Mouse (Mus musculus): ENCODE results near the gene Rhbdf2. TPM values are rescaled to one million over a fixed set of nuclear protein-coding genes. Genes with fewer than 3 reads are reported as not detected.

Rhbdf2 gene
- polyA plus RNA-seq, 1 experiment from 2014 or later = 10.8 TPM

DNA sequence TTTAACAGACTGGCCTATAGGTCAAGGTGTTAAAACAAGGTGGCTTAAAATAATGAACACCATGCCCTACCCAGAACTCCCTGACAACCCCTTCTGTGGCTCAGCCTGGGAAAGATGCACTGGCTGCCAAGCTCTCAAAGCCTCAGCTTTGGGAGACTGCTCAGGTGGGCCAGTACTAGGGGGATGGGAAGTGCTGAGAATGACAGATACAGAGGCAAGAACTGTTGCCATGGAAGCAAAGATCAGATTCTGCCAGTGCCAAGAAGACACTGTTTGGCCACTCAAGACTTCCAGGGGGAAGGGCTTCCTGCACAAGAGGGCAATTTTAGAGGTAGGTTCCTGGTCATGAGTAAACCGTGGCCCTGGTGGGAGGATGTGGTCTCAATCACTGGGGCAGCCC lies 71.2 kb downstream of the Rhbdf2 start:
- H3K27me3 ChIP-seq (replicated peaks; ENCODE audit: control insufficient read depth, insufficient read depth, low read length) = no peaks in the 10 kb centered on the region
- H3K4me1 ChIP-seq (ENCODE audit: control insufficient read depth, insufficient read depth, low read length) = peaks cover 12% of the 10 kb centered on the region
- no peak overlapping the region for H3K9ac ChIP-seq (ENCODE audit: low read depth, low read length)
- H3K36me3 ChIP-seq (ENCODE audit: control insufficient read depth, insufficient read depth, low read length) = no peaks in the 10 kb centered on the region
- H3K4me3 ChIP-seq (ENCODE audit: low read length) = no peak overlapping the region
- WGBS = 26% methylated on average over 1 of the region's 1 CpGs
- no peak overlapping the region for H3K27ac ChIP-seq (ENCODE audit: low read length)
- H3K4me2 ChIP-seq (ENCODE audit: low read depth, low read length) = no peak overlapping the region
- no peaks in the 10 kb centered on the region for H3K9me3 ChIP-seq (ENCODE audit: control insufficient read depth, low read length)
- ATAC-seq = no peak

DNA sequence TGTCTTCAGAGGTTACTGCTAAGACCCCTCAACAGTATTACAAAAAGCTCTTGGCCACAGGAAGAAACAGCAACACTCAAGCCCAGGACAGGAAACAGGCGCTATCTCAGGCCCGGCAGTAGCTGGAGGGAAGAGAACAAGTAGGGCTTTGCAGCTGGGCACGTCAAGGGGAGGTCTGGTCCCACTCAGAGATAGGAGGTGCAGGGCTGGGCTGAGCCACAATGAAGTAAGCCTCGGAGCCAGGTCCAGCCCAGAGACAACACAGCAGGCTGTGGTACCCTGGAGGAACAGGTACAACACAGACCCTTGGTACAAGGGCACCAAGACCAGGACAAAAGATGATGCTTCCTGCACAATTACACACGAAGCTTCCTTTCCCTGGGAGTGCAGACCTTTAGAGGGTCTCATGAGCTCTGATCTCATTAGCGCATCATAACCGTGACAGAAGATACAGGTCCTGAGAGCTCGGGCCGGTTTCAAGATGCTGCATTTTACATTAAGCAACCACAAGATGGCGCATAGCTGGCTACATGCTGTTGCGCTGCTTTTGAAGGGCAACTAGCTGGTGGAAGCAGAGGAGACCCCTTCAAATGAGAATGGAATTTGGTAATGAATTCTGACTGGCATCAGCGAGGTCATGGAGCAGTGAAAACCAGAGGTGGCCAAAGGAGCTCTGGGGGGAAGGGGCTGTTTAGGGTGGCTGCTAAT lies 72.5 kb downstream of the Rhbdf2 start:
- WGBS = 28% methylated on average over 12 of the region's 12 CpGs

DNA sequence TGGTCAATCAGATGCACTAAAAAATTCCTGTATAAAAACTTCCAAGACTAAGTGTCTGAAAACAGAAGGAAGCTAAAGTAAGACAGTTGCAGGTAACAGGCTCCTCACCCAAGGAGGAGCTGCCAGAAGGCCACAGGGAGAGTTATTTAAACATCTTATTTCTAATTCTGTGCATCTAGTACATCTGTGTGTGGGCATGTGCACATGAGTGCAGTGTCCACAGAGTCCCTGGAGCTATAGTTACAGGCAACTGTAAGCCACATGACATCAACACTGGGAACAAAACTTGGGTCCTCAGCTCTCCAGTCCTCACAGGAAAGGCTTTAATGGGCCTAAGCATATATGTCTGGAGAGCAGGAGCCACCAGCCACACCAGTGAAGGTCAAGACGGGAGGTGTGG lies 74.6 kb downstream of the Rhbdf2 start:
- no peaks in the 10 kb centered on the region for H3K27me3 ChIP-seq (replicated peaks; ENCODE audit: control insufficient read depth, insufficient read depth, low read length)
- H3K4me3 ChIP-seq (ENCODE audit: low read length) = no peak overlapping the region
- H3K27ac ChIP-seq (ENCODE audit: low read length) = no peak overlapping the region
- WGBS = 63% methylated on average over 1 of the region's 1 CpGs
- H3K9ac ChIP-seq (ENCODE audit: low read depth, low read length) = no peak overlapping the region
- no peaks in the 10 kb centered on the region for H3K9me3 ChIP-seq (ENCODE audit: control insufficient read depth, low read length)
- H3K36me3 ChIP-seq (ENCODE audit: control insufficient read depth, insufficient read depth, low read length) = no peaks in the 10 kb centered on the region
- H3K4me2 ChIP-seq (ENCODE audit: low read depth, low read length) = no peak overlapping the region
- no peak for ATAC-seq
- peaks cover 23% of the 10 kb centered on the region for H3K4me1 ChIP-seq (ENCODE audit: control insufficient read depth, insufficient read depth, low read length)

More for the DNA sequence above, 72.5 kb downstream of the Rhbdf2 start:
- Histone ChIP-seq H3K27ac (ENCODE audit: low read length) (no peak overlapping the region), H3K27me3 (replicated peaks; ENCODE audit: control insufficient read depth, insufficient read depth, low read length) (no peaks in the 10 kb centered on the region), H3K4me3 (ENCODE audit: low read length) (no peak overlapping the region), H3K36me3 (ENCODE audit: control insufficient read depth, insufficient read depth, low read length) (no peaks in the 10 kb centered on the region), H3K9me3 (ENCODE audit: control insufficient read depth, low read length) (no peaks in the 10 kb centered on the region), H3K4me2 (ENCODE audit: low read depth, low read length) (no peak overlapping the region), H3K4me1 (ENCODE audit: control insufficient read depth, insufficient read depth, low read length) (peaks cover 23% of the 10 kb centered on the region), H3K9ac (ENCODE audit: low read depth, low read length) (no peak overlapping the region)
- ATAC-seq = no peak

DNA sequence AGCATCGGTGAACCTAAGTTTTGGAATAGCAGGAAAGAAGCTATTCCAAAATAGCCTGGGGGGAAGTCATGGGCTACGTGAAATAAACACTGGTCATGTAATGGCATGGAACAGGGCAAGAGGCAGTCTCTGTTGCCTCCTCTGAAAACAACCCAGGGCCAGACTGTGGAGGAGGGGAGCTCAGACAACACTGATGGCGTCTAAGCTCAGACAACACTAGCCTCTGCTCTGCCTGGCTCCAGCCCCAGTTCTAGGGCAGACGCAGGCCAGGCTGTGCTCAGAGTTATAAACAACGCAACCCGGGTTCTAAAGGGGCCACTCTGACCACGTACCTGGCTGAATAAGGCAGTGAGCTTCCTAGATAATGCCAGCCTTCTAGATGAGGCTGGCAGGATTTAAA lies 76.1 kb downstream of the Rhbdf2 start:
- Histone ChIP-seq H3K9ac (ENCODE audit: low read depth, low read length) (no peak overlapping the region), H3K36me3 (ENCODE audit: control insufficient read depth, insufficient read depth, low read length) (peaks cover 1% of the 10 kb centered on the region; the same call in 1 of the 2 replicates), H3K27me3 (replicated peaks; ENCODE audit: control insufficient read depth, insufficient read depth, low read length) (no peaks in the 10 kb centered on the region), H3K4me3 (ENCODE audit: low read length) (no peak overlapping the region), H3K9me3 (ENCODE audit: control insufficient read depth, low read length) (no peaks in the 10 kb centered on the region), H3K4me2 (ENCODE audit: low read depth, low read length) (no peak overlapping the region), H3K4me1 (ENCODE audit: control insufficient read depth, insufficient read depth, low read length) (peaks cover 23% of the 10 kb centered on the region), H3K27ac (ENCODE audit: low read length) (no peak overlapping the region)
- ATAC-seq = 0 out of 2 replicates have a peak, but pooled peaks have one; percentile 27
- WGBS = 45% methylated on average over 7 of the region's 7 CpGs

DNA sequence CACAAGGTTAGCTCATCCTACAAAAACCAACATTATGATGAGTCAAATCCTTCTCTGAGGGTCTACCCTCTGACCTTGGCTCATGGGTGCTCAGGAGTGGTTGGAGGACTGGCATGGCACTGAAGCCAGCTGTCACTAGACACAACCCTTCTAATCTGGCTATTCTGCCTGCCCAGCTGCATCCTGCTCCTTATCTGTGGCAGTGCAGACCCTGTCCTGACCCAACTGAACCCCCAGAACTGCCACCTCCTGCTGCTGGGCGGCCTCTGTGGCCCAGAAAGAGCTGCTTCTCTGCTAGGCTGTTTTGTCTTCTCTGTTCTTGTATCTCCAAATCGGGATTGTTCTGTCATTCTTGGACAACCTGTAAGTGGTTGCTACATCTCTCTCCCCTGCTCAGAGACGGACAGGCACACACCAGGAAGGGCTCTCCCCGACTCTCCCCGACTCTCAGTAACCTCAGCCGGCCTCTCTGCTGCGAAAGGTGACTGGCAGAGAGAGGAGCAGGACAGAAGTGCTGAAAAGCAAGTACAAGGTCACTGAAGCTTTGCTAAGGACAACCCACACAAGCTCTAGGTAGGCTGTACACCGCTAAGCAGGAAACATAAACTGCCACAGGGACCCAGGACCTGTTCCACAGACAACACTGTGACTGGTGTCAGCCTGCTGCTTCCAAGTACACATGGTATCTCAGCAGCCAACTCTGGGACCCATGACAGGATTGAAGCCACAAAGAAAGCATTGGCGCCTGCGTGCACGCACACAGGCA lies 77.4 kb downstream of the Rhbdf2 start:
- H3K4me2 ChIP-seq (ENCODE audit: low read depth, low read length) = no peak overlapping the region
- no peak overlapping the region for H3K9ac ChIP-seq (ENCODE audit: low read depth, low read length)
- H3K27me3 ChIP-seq (replicated peaks; ENCODE audit: control insufficient read depth, insufficient read depth, low read length) = no peaks in the 10 kb centered on the region
- H3K36me3 ChIP-seq (ENCODE audit: control insufficient read depth, insufficient read depth, low read length) = peaks cover 10% of the 10 kb centered on the region; the same call in 1 of the 2 replicates
- peaks cover 23% of the 10 kb centered on the region for H3K4me1 ChIP-seq (ENCODE audit: control insufficient read depth, insufficient read depth, low read length)
- H3K9me3 ChIP-seq (ENCODE audit: control insufficient read depth, low read length) = no peaks in the 10 kb centered on the region
- no peak for ATAC-seq
- H3K4me3 ChIP-seq (ENCODE audit: low read length) = no peak overlapping the region
- 80% methylated on average over 11 of the region's 11 CpGs for WGBS
- H3K27ac ChIP-seq (ENCODE audit: low read length) = no peak overlapping the region

DNA sequence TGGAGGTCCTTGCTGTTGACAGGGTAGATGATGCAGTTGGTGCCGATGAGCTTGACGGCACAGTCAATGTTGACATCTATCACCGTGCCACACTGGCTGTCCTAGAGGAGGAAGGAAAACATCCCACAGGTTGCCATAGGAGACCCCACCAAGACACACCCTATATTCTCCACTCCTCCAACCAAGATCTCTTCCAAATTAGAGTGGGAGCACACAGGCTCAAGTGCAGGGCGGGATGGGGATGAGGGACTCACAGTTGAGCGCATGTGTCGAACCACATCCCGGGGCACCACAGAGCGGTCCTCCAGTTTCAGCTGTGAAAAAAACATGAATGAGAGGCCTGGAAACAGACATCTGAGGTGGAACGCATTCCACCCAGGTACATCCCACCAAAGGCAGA lies 78.0 kb downstream of the Rhbdf2 start:
- H3K27me3 ChIP-seq (replicated peaks; ENCODE audit: control insufficient read depth, insufficient read depth, low read length) = no peaks in the 10 kb centered on the region
- H3K4me3 ChIP-seq (ENCODE audit: low read length) = no peak overlapping the region
- no peaks in the 10 kb centered on the region for H3K9me3 ChIP-seq (ENCODE audit: control insufficient read depth, low read length)
- 92% methylated on average over 9 of the region's 9 CpGs for WGBS
- H3K9ac ChIP-seq (ENCODE audit: low read depth, low read length) = no peak overlapping the region
- H3K36me3 ChIP-seq (ENCODE audit: control insufficient read depth, insufficient read depth, low read length) = peaks cover 14% of the 10 kb centered on the region; the same call in 1 of the 2 replicates
- ATAC-seq = no peak
- H3K4me2 ChIP-seq (ENCODE audit: low read depth, low read length) = no peak overlapping the region
- H3K27ac ChIP-seq (ENCODE audit: low read length) = no peak overlapping the region
- H3K4me1 ChIP-seq (ENCODE audit: control insufficient read depth, insufficient read depth, low read length) = peaks cover 23% of the 10 kb centered on the region

Other genes with a start within 250 kb of the Rhbdf2 start
- 4.4 and 5.2 TPM in 2 replicates for gene Rnf157, start 214.0 kb downstream of the Rhbdf2 start, polyA plus RNA-seq (2015; fragmentation: Nextera tagmentation; extraction: Ambion mirVana)
- 47.2 and 55.0 TPM in 2 replicates for gene Ubald2, start 192.9 kb downstream of the Rhbdf2 start, polyA plus RNA-seq (2015; fragmentation: Nextera tagmentation; extraction: Ambion mirVana)
- gene Qrich2, start 160.8 kb downstream of the Rhbdf2 start, polyA plus RNA-seq (2015; fragmentation: Nextera tagmentation; extraction: Ambion mirVana) = 0.39 TPM in 2 replicates
- gene Prpsap1, start 132.8 kb downstream of the Rhbdf2 start, polyA plus RNA-seq (2015; fragmentation: Nextera tagmentation; extraction: Ambion mirVana) = 260 and 274 TPM in 2 replicates
- 3.9 and 5.2 TPM in 2 replicates for gene Sphk1, start 96.1 kb downstream of the Rhbdf2 start, polyA plus RNA-seq (2015; fragmentation: Nextera tagmentation; extraction: Ambion mirVana)
- gene Ube2o, start 45.6 kb downstream of the Rhbdf2 start, polyA plus RNA-seq (2015; fragmentation: Nextera tagmentation; extraction: Ambion mirVana) = 3.1 and 3.7 TPM in 2 replicates
- not detected in 2 replicates for gene Aanat, start 40.6 kb downstream of the Rhbdf2 start, polyA plus RNA-seq (2015; fragmentation: Nextera tagmentation; extraction: Ambion mirVana)
- 1.4 and 1.9 TPM in 2 replicates for gene Prcd, start 26.5 kb upstream of the Rhbdf2 start, polyA plus RNA-seq (2015; fragmentation: Nextera tagmentation; extraction: Ambion mirVana)
- gene Cygb, start 27.3 kb upstream of the Rhbdf2 start, polyA plus RNA-seq (2015; fragmentation: Nextera tagmentation; extraction: Ambion mirVana) = 12.3 and 14.4 TPM in 2 replicates
- 0.07 TPM in 1 of 2 replicates, not detected in the other for gene St6galnac1, start 148.5 kb upstream of the Rhbdf2 start, polyA plus RNA-seq (2015; fragmentation: Nextera tagmentation; extraction: Ambion mirVana)
- gene Mxra7, start 201.0 kb upstream of the Rhbdf2 start, polyA plus RNA-seq (2015; fragmentation: Nextera tagmentation; extraction: Ambion mirVana) = 20.6 and 20.8 TPM in 2 replicates
- gene Mettl23, start 216.3 kb upstream of the Rhbdf2 start, polyA plus RNA-seq (2015; fragmentation: Nextera tagmentation; extraction: Ambion mirVana) = 58.4 and 65.8 TPM in 2 replicates
- 86.7 and 91.2 TPM in 2 replicates for gene Jmjd6, start 216.4 kb upstream of the Rhbdf2 start, polyA plus RNA-seq (2015; fragmentation: Nextera tagmentation; extraction: Ambion mirVana)
- 47.3 and 66.2 TPM in 2 replicates for gene Mfsd11, start 225.4 kb upstream of the Rhbdf2 start, polyA plus RNA-seq (2015; fragmentation: Nextera tagmentation; extraction: Ambion mirVana)
- 389 and 590 TPM in 2 replicates for gene Srsf2, start 226.1 kb upstream of the Rhbdf2 start, polyA plus RNA-seq (2015; fragmentation: Nextera tagmentation; extraction: Ambion mirVana)

Data from intestine, embryonic 16.5 days (tissue).